Mouse (Mus musculus) cerebral cortex, adult 2 months (tissue): ENCODE data around the gene Shc4.

ENCODE experiments used
- WGBS: fragments of 180-500 bp; shearing (Covaris S2); methylation state at CpG from one replicate; pipeline ENCODE4 v1.1.7; 2018; 5-methylcytosine and 5-hydroxymethylcytosine counted together

The Shc4 gene

GRCm38 (mm10) chr2:125684559-125685440 is 39.1 kb downstream of the Shc4 start:
- WGBS = 56% methylated on average over 10 of the region's 10 CpGs

DNA sequence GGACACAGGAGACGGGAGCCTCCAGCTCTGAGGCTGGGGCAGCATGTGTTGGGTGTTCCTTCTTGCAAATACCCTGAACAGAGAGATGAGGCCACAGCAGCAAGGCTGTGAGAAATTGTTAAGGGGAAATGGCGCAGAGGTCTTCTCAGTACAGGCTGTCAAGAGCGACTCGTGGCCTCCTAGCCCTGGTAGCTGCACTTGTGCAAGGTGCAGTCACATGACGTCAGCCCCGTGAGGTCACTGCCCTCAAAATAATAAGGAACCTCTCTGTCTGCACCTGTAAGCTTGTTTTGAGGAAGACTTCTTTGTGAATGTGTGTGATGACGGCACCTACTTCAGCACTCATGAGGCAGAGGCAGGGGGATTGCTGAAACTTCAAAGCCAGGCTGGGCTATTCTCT is 40.1 kb downstream of the Shc4 start:
- whole genome bisulfite sequencing = 84% methylated on average over 7 of the region's 7 CpGs

DNA sequence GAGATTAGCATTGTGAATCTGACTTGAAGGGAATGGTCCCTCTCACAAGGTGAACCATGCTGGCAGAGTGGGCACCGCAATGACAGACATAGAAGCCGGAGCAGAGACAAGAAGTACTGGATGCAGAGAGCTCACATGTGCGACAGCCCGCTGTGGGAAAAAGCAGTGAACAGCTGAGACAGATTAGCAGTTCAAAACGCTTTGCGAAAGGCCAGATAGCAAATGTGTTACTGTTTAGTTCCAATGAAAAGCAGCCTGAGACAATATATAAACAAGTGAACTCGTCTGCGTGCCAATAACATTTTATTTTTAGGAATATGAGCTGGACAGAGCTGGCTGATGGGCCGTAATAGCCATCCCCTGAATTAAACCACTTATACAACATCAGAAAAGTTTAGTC is 42.1 kb downstream of the Shc4 start:
- 72% methylated on average over 9 of the region's 9 CpGs for WGBS

- under 1% methylated on average over 63 of the region's 79 CpGs for WGBS
These were observed 50.9 kb downstream of the Shc4 start, which contains the start of gene Eid1 for GRCm38 (mm10) chr2:125672957-125673631. Gene Eid1 (plus strand): TSS chr2:125673095.

GRCm38 (mm10) chr2:125672568-125672956 is 51.4 kb downstream of the Shc4 start:
- 17% methylated on average over 8 of the region's 20 CpGs for WGBS

GRCm38 (mm10) chr2:125670846-125671245 is 53.1 kb downstream of the Shc4 start:
- 26% methylated on average over 1 of the region's 1 CpGs for WGBS

DNA sequence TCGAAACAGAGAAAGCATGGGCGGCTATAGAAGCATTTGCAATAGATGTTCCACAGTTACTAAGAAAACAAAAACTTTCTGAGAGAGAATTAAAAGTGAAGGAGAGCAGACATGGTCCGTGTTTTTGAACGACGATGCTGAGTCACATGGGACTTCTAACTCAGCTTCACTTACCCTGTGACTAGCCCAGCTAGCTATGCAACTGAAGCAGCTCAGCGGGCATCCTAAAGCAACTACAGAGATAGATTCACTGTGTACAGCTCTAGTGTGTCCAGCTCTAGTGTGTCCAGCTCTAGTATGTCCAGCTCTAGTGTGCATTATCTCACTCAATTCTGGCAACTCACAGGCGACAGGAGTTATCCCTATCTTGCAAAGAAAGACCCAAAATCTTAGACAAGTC is 56.2 kb downstream of the Shc4 start:
- WGBS = 86% methylated on average over 7 of the region's 7 CpGs

GRCm38 (mm10) chr2:125667184-125667583 is 56.8 kb downstream of the Shc4 start:
- 74% methylated on average over 5 of the region's 5 CpGs for whole genome bisulfite sequencing

DNA sequence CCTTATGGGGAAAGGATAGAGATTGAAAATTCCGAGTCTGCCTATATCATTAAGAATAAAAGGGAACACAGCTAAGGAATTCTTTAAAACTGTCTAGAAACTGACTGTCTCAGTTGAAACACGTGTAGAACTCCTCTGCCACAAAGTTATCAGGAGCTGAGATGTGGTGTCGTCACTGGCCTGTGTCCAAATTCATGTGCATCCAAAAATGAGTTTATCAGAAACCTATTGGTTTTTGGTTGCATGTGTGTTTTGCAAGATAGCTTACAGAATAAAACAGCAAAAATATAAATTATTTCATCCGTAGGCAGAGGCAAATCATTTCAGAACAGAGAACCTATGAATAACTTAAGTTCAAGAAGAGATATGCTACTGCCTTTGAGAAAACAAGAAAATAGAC is 57.3 kb downstream of the Shc4 start:
- 84% methylated on average over 4 of the region's 4 CpGs for WGBS

GRCm38 (mm10) chr2:125665909-125666308 is 58.0 kb downstream of the Shc4 start:
- 89% methylated on average over 4 of the region's 4 CpGs for WGBS

DNA sequence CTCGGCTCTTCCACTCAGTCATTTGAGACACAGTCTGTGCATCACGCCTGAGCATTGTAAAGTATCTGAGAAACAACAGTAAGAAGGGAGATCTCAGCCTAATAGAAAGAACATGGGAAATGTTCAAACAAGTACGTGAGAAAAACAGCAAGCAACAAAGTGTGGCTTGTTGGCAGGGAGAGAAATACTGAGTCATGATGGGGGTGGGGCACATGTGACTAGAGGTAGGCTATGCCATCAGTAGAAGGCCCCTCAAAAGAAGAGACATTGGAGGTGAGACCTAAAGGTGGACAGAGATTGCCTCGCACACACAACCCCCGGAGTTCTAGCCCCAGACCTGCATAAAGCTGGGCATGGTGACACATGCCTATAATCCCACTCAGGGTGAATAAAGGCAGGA is 58.7 kb downstream of the Shc4 start:
- WGBS = 85% methylated on average over 5 of the region's 5 CpGs

DNA sequence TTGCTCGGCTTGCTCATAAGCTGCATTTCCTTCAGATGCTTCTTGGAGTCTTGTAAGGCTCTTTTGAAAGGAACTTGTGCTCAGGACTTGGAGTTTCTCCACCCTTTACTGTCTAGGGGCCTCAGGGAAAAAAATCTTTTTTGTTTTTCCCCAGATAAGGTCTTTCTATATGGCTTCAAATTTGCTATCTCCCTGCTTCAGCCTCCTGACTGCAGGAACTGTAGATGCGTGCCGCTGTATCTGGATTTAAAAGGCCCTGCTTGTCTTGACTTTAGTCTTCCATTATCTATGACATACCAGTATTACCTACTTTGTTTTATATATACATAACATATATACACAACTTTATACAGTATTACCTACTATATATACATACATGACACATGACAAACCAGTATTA is 61.4 kb downstream of the Shc4 start:
- WGBS = 96% methylated on average over 3 of the region's 3 CpGs

DNA sequence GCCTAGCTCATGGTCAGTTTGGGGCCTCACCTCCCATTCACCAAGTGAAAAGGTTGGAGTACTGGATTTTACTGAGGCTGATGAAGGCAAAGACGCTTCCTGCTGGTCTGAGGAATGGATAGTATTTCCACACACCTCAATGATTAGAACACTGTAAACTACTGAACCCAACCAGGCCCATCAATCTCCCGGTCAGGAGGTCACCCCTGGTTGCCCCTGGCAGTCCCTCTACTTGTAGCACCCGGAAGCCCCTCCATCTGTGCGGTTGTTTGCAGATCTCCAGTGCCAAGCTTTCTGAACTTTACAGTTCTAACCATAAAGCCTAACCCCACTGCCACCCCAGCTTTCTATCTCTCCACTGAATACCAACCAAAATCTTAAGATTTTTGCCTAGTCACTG is 62.8 kb downstream of the Shc4 start:
- WGBS = 89% methylated on average over 4 of the region's 4 CpGs

GRCm38 (mm10) chr2:125660537-125661130 is 63.3 kb downstream of the Shc4 start:
- 49% methylated on average over 20 of the region's 20 CpGs for WGBS

DNA sequence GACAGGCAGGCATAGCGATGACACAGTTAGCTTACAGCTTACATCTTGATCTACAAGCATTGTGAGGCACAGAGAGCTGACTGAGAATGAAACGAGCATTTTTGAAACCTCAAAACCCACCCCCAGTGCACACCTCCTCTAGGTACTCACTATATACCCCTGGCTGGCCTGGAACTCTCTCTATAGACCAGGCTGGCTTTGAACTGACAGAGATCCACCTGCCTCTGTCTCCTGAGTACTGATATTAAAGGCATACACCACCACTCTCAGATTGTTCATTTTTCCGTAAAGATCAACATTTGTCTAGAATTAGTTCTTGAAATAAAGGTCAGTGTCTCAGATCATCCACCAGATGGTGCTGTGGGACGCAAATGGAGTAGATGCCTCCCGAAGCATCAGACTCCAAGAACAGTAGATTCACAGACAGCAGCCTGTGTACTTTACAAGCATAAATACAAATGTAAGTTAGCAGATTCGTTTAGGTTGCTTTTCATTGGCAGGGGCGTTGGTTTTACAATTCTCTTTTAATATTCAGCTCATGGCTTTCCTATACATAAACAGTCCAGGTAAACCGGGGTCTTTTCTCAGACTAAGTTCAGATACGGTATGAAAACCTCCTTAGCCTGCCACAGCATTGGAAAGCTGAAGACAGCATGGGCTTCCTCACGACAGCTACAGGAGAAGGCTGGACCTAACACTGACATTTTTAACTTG is 64.0 kb downstream of the Shc4 start:
- WGBS = 8% methylated on average over 10 of the region's 10 CpGs

DNA sequence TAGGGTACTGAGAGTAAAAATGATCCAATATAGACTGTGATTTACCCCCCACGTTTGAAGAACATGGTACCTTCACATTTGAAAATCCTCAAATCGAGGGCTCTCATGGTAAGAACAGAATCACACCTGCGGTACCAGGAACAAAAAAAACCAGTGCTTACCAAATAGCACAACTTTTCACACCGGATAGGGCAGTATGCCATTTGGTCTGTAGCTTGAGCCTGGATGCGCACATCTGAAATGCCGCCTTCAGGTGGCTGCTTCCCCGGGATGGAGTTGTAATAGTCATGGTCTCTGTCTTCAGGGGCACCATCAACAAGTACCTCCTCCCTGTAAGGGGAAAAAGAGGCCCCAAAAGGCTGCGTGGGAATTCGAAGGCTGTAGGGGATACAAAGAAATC is 68.6 kb downstream of the Shc4 start:
- whole genome bisulfite sequencing = 95% methylated on average over 9 of the region's 9 CpGs

DNA sequence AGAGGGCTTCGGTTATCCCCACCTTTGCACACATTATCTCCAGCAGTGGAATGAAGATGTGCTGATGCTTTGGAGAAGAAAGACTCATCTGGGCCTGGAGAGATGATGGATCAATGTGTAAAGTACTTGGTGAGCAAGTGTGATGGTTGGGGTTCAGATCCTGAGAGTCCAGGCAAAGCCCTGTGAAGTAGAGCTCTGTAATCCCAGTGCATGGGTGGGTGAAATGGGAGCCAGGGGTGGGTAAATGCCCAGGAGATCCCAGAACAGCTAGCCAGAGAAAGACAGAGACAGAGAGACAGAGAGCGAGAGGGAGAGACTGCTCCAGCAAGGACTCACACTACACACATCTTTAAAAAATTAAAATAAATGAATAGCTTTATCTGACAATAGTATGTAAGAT is 70.7 kb downstream of the Shc4 start:
- WGBS = 97% methylated on average over 2 of the region's 2 CpGs

DNA sequence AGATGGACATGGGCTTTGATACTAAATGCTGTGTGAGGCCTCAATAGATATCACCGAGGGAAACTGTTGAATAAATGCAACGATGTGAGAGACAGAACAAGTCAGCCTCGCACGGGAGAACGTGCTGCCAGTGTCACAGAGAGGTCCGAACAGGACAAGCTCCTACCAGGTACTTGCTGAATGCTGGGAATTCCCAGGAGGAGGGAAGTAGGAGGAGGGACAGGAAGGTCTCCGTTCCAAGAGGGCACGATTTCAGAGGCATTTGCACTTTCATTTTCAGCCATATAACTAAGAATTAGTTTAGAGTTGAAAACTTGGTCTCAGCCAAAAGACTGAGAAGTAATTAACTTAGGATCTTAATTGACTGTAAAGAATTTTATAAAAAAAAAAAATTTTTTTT is 72.4 kb downstream of the Shc4 start:
- 73% methylated on average over 8 of the region's 8 CpGs for WGBS

DNA sequence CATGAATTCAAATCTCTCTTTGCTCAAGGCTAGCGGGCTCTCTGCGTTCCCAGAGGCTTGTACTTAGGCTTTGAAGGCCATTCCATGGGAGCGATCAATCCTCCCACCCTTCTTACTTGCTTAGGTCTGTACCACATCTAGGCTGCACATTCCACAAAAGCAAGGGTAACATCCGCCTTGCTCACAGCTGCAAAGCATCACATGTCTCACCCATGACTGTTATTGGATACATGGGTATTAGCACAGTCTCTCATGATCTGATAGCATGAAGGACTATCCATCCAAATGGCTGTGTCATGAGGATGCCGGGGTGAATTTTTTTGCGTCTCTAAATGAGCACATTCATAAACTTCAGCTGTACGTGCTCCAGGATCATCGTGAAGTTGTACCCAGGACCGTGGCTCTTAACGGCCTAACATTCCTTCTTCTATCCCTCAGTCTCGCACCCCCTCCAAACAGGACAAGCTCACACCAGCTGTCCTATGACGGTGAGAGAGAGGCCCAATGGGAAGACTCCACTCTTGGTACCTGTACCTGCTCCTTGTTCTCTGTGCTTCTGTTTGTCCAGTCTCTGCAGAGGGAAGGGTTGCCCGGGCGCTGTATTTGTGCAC is 73.1 kb downstream of the Shc4 start:
- 94% methylated on average over 14 of the region's 14 CpGs for WGBS

DNA sequence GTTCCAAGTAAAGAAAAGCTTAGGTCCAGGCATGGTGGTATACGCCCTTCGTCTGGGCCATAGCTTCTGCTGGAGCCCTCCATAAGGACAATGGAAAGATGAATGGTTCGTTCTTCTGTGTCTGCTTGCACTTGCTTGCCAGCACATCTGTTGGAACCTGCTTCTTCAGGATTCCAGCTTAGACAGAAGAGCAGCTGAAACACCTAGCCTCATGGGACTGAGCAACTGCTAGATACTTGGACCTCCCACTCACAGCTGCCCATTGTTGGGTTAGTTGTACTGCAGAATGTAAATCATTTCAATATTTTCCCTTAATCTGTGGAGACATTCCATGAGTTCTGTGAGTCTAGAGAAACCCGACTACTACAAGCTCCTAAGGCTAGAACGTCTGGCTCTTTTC is 73.9 kb downstream of the Shc4 start:
- WGBS = 92% methylated on average over 5 of the region's 5 CpGs

DNA sequence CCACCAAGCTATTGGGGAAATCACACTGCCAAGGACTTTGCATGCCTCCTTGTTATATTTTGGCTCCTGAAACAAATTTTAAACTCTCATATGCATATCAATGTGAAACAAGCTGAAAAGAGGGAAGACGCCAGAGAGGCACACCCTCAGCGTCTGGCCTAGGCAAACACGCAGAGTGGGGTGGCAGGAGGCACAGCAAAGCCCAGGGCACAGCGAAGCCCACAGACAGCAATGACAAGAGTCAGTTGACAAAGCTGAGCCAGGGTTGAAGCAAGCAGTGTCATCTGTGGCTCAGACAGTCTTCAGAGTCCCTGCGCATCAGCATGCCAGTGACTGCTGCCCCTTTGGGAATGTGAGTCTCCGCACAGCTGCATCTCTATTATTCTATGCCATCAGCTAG is 79.0 kb downstream of the Shc4 start:
- 74% methylated on average over 6 of the region's 6 CpGs for WGBS

DNA sequence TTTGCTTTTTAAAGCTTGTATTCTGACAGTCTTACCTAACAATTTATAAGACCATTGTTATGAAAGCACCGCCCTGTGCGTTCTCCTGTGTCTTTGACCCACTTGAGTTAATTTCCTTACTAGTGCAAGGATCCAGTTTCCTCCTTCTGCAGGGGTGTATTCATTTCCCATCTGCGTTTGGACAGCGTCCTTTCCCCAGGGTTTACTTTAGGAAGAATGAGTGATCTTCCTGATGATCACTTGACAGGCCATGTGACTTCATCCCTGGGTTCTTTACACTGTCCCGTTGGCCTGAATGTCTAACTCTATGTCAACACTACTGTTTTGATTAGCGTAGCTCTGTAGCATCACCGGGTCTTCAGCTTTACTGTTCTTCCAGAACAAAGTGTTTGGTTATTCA is 86.6 kb downstream of the Shc4 start:
- 79% methylated on average over 7 of the region's 7 CpGs for WGBS
